Mouse (Mus musculus): ENCODE results near the gene Notch4. TPM values are rescaled to one million over a fixed set of nuclear protein-coding genes. Genes with fewer than 3 reads are reported as not detected.

The Notch4 gene
- polyA plus RNA-seq, 1 experiment from 2014 or later = 13.1 TPM

GRCm38 (mm10) chr17:34561200-34561599, 2.9 kb upstream of the Notch4 start:
- no peaks in the 10 kb centered on the region for H3K4me1 ChIP-seq (ENCODE audit: control insufficient read depth, insufficient read depth, low read length)
- H3K4me2 ChIP-seq (ENCODE audit: low read depth) = no peak overlapping the region
- no peaks in the 10 kb centered on the region for H3K27me3 ChIP-seq (ENCODE audit: control insufficient read depth, insufficient read depth, low read length)
- H3K9ac ChIP-seq (ENCODE audit: low read length) = no peak overlapping the region
- no peak overlapping the region for H3K4me3 ChIP-seq (ENCODE audit: low read depth, low read length)
- ATAC-seq (ENCODE audit: insufficient read depth, low FRiP score, low TSS enrichment) (no peak), DNase-seq (ENCODE audit: low spot score) (no peak)
- WGBS = 47% methylated on average over 8 of the region's 8 CpGs
- H3K36me3 ChIP-seq (ENCODE audit: control insufficient read depth, insufficient read depth, low read length) = no peaks in the 10 kb centered on the region
- no peak overlapping the region for H3K27ac ChIP-seq (ENCODE audit: low read depth, low read length)
- no peaks in the 10 kb centered on the region for H3K9me3 ChIP-seq (ENCODE audit: control insufficient read depth, low read length)

GRCm38 (mm10) chr17:34562595-34562994, 1.5 kb upstream of the Notch4 start:
- WGBS = 74% methylated on average over 3 of the region's 3 CpGs
- H3K4me1 ChIP-seq (ENCODE audit: control insufficient read depth, insufficient read depth, low read length) = no peaks in the 10 kb centered on the region

GRCm38 (mm10) chr17:34563354-34563753, 714 bp upstream of the Notch4 start:
- H3K9me3 ChIP-seq (ENCODE audit: control insufficient read depth, low read length) = no peaks in the 10 kb centered on the region
- H3K9ac ChIP-seq (ENCODE audit: low read length) = no peak overlapping the region
- H3K4me2 ChIP-seq (ENCODE audit: low read depth) = no peak overlapping the region
- no peaks in the 10 kb centered on the region for H3K4me1 ChIP-seq (ENCODE audit: control insufficient read depth, insufficient read depth, low read length)
- 73% methylated on average over 11 of the region's 11 CpGs for WGBS
- DNase-seq (ENCODE audit: low spot score) (no peak), ATAC-seq (ENCODE audit: insufficient read depth, low FRiP score, low TSS enrichment) (no peak)
- H3K27me3 ChIP-seq (ENCODE audit: control insufficient read depth, insufficient read depth, low read length) = no peaks in the 10 kb centered on the region
- H3K27ac ChIP-seq (ENCODE audit: low read depth, low read length) = no peak overlapping the region
- H3K36me3 ChIP-seq (ENCODE audit: control insufficient read depth, insufficient read depth, low read length) = no peaks in the 10 kb centered on the region
- no peak overlapping the region for H3K4me3 ChIP-seq (ENCODE audit: low read depth, low read length)

More at GRCm38 (mm10) chr17:34562595-34562994, 1.5 kb upstream of the Notch4 start:
- Histone ChIP-seq H3K9me3 (ENCODE audit: control insufficient read depth, low read length) (no peaks in the 10 kb centered on the region), H3K9ac (ENCODE audit: low read length) (no peak overlapping the region), H3K27me3 (ENCODE audit: control insufficient read depth, insufficient read depth, low read length) (no peaks in the 10 kb centered on the region), H3K36me3 (ENCODE audit: control insufficient read depth, insufficient read depth, low read length) (no peaks in the 10 kb centered on the region), H3K4me3 (ENCODE audit: low read depth, low read length) (no peak overlapping the region), H3K4me2 (ENCODE audit: low read depth) (no peak overlapping the region), H3K27ac (ENCODE audit: low read depth, low read length) (no peak overlapping the region)
- ATAC-seq (ENCODE audit: insufficient read depth, low FRiP score, low TSS enrichment) (no peak), DNase-seq (ENCODE audit: low spot score) (no peak)

GRCm38 (mm10) chr17:34564796-34565195, 728 bp downstream of the Notch4 start:
- no peaks in the 10 kb centered on the region for H3K9me3 ChIP-seq (ENCODE audit: control insufficient read depth, low read length)
- no peak overlapping the region for H3K9ac ChIP-seq (ENCODE audit: low read length)
- no peaks in the 10 kb centered on the region for H3K36me3 ChIP-seq (ENCODE audit: control insufficient read depth, insufficient read depth, low read length)
- H3K27me3 ChIP-seq (ENCODE audit: control insufficient read depth, insufficient read depth, low read length) = no peaks in the 10 kb centered on the region
- no peak overlapping the region for H3K4me3 ChIP-seq (ENCODE audit: low read depth, low read length)
- ATAC-seq (ENCODE audit: insufficient read depth, low FRiP score, low TSS enrichment) = no peak
- 42% methylated on average over 3 of the region's 3 CpGs for WGBS
- peak; percentile 5 for DNase-seq (ENCODE audit: low spot score)
- peak overlapping the region; percentile 6; the same call in 1 of the 2 replicates for H3K27ac ChIP-seq (ENCODE audit: low read depth, low read length)
- H3K4me2 ChIP-seq (ENCODE audit: low read depth) = no peak overlapping the region
- H3K4me1 ChIP-seq (ENCODE audit: control insufficient read depth, insufficient read depth, low read length) = no peaks in the 10 kb centered on the region

- Histone ChIP-seq H3K9me3 (ENCODE audit: control insufficient read depth, low read length) (no peaks in the 10 kb centered on the region), H3K4me2 (ENCODE audit: low read depth) (no peak overlapping the region), H3K27me3 (ENCODE audit: control insufficient read depth, insufficient read depth, low read length) (no peaks in the 10 kb centered on the region), H3K36me3 (ENCODE audit: control insufficient read depth, insufficient read depth, low read length) (no peaks in the 10 kb centered on the region), H3K4me3 (ENCODE audit: low read depth, low read length) (no peak overlapping the region), H3K9ac (ENCODE audit: low read length) (no peak overlapping the region), H3K4me1 (ENCODE audit: control insufficient read depth, insufficient read depth, low read length) (no peaks in the 10 kb centered on the region), H3K27ac (ENCODE audit: low read depth, low read length) (no peak overlapping the region)
- DNase-seq (ENCODE audit: low spot score) (no peak), ATAC-seq (ENCODE audit: insufficient read depth, low FRiP score, low TSS enrichment) (no peak)
- WGBS = 72% methylated on average over 9 of the region's 9 CpGs
These were observed 3.2 kb downstream of the Notch4 start for GRCm38 (mm10) chr17:34567311-34567710.

- no peaks in the 10 kb centered on the region for H3K36me3 ChIP-seq (ENCODE audit: control insufficient read depth, insufficient read depth, low read length)
- ATAC-seq (ENCODE audit: insufficient read depth, low FRiP score, low TSS enrichment) (no peak), DNase-seq (ENCODE audit: low spot score) (no peak)
- H3K27me3 ChIP-seq (ENCODE audit: control insufficient read depth, insufficient read depth, low read length) = no peaks in the 10 kb centered on the region
- no peak overlapping the region for H3K4me2 ChIP-seq (ENCODE audit: low read depth)
- no peaks in the 10 kb centered on the region for H3K4me1 ChIP-seq (ENCODE audit: control insufficient read depth, insufficient read depth, low read length)
- H3K9me3 ChIP-seq (ENCODE audit: control insufficient read depth, low read length) = no peaks in the 10 kb centered on the region
- no peak overlapping the region for H3K9ac ChIP-seq (ENCODE audit: low read length)
- H3K4me3 ChIP-seq (ENCODE audit: low read depth, low read length) = no peak overlapping the region
- WGBS = 84% methylated on average over 13 of the region's 13 CpGs
- no peak overlapping the region for H3K27ac ChIP-seq (ENCODE audit: low read depth, low read length)
These were observed 4.4 kb downstream of the Notch4 start for GRCm38 (mm10) chr17:34568421-34568820.

- DNase-seq (ENCODE audit: low spot score) (no peak), ATAC-seq (ENCODE audit: insufficient read depth, low FRiP score, low TSS enrichment) (no peak)
- Histone ChIP-seq H3K4me3 (ENCODE audit: low read depth, low read length) (no peak overlapping the region), H3K27ac (ENCODE audit: low read depth, low read length) (no peak overlapping the region), H3K27me3 (ENCODE audit: control insufficient read depth, insufficient read depth, low read length) (no peaks in the 10 kb centered on the region), H3K4me2 (ENCODE audit: low read depth) (no peak overlapping the region), H3K4me1 (ENCODE audit: control insufficient read depth, insufficient read depth, low read length) (no peaks in the 10 kb centered on the region), H3K9ac (ENCODE audit: low read length) (no peak overlapping the region), H3K9me3 (ENCODE audit: control insufficient read depth, low read length) (no peaks in the 10 kb centered on the region), H3K36me3 (ENCODE audit: control insufficient read depth, insufficient read depth, low read length) (no peaks in the 10 kb centered on the region)
- WGBS = 72% methylated on average over 4 of the region's 4 CpGs
These were observed 5.9 kb downstream of the Notch4 start for GRCm38 (mm10) chr17:34569919-34570318.

- H3K4me2 ChIP-seq (ENCODE audit: low read depth) = no peak overlapping the region
- no peaks in the 10 kb centered on the region for H3K4me1 ChIP-seq (ENCODE audit: control insufficient read depth, insufficient read depth, low read length)
- no peak for DNase-seq (ENCODE audit: low spot score)
- ATAC-seq (ENCODE audit: insufficient read depth, low FRiP score, low TSS enrichment) = no peak
- no peaks in the 10 kb centered on the region for H3K9me3 ChIP-seq (ENCODE audit: control insufficient read depth, low read length)
- no peaks in the 10 kb centered on the region for H3K27me3 ChIP-seq (ENCODE audit: control insufficient read depth, insufficient read depth, low read length)
- no peak overlapping the region for H3K4me3 ChIP-seq (ENCODE audit: low read depth, low read length)
- no peak overlapping the region for H3K27ac ChIP-seq (ENCODE audit: low read depth, low read length)
- no peaks in the 10 kb centered on the region for H3K36me3 ChIP-seq (ENCODE audit: control insufficient read depth, insufficient read depth, low read length)
- 12% methylated on average over 5 of the region's 5 CpGs for WGBS
- no peak overlapping the region for H3K9ac ChIP-seq (ENCODE audit: low read length)
These were observed 7.8 kb downstream of the Notch4 start for GRCm38 (mm10) chr17:34571875-34572274.

DNA sequence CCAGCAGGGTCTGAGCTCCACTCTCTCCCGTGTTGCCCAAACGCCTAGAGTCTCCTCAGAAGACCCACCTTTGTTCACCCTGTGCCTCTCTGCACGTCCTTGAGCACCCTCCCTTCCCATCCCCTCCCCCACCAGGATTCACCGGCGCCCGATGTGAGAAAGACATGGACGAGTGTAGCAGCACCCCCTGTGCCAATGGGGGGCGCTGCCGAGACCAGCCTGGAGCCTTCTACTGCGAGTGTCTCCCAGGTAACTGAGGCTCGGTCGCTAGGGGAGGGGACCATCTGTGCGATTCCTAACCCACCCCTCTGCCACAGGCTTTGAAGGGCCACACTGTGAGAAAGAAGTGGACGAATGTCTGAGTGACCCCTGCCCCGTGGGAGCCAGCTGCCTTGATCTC, 8.3 kb downstream of the Notch4 start:
- Histone ChIP-seq H3K27ac (ENCODE audit: low read depth, low read length) (no peak overlapping the region), H3K4me3 (ENCODE audit: low read depth, low read length) (no peak overlapping the region), H3K4me1 (ENCODE audit: control insufficient read depth, insufficient read depth, low read length) (no peaks in the 10 kb centered on the region), H3K27me3 (ENCODE audit: control insufficient read depth, insufficient read depth, low read length) (no peaks in the 10 kb centered on the region), H3K9ac (ENCODE audit: low read length) (peak overlapping the region; percentile 18; the same call in 1 of the 2 replicates), H3K36me3 (ENCODE audit: control insufficient read depth, insufficient read depth, low read length) (no peaks in the 10 kb centered on the region), H3K4me2 (ENCODE audit: low read depth) (no peak overlapping the region), H3K9me3 (ENCODE audit: control insufficient read depth, low read length) (no peaks in the 10 kb centered on the region)
- 12% methylated on average over 15 of the region's 15 CpGs for WGBS
- no peak for ATAC-seq (ENCODE audit: insufficient read depth, low FRiP score, low TSS enrichment)
- no peak for DNase-seq (ENCODE audit: low spot score)

Data from neural tube, embryonic 11.5 days (tissue).